Mouse (Mus musculus) central nervous system, embryonic 18 days (tissue): ENCODE measurements around the gene Pdgfra. TPM values are rescaled to one million over a fixed set of nuclear protein-coding genes. Genes with fewer than 3 reads are reported as not detected.

Source experiments
- polyA plus RNA-seq: library from polyadenylated mRNA; depleted of rRNA; stranded (reverse); fragments of >200 nt; gene quantifications from 2 replicates; pipeline ENCODE4 v1.2.3, GENCODE M21; 2012; rRNA removed

The Pdgfra gene
- 17.0 and 19.6 TPM in 2 replicates for polyA plus RNA-seq

DNA sequence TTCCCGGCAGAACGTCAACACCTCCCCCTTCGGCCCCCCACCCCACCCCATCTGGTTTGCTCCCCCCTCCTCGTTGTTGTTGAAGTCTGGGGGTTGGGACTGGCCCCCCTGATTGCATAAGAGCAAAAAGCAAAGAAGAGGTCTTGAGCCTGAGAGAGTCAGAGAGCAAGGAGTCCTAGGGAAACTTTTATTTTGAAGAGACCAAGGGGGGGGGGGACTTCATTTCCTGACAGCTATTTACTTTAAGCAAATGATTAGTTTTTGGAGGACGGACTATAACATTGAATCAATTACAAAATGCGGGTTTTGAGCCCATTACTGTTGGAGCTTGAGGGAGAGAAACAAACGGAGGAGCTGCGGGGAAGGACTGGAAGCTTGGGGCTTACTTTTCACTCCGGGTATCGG lies at the start of gene Pdgfra:
Gene Pdgfra (plus strand): TSS at position 272 of the 405 bp plus-strand sequence.

Other genes starting within 250 kb of the Pdgfra start
- gene Chic2, start 107.5 kb upstream of the Pdgfra start, polyA plus RNA-seq, result 30.3 and 32.5 TPM in 2 replicates
- 1.7 and 2.3 TPM in 2 replicates for gene Gsx2, start 76.7 kb upstream of the Pdgfra start, polyA plus RNA-seq